Mouse (Mus musculus) small intestine, adult 2 months (tissue): ENCODE measurements around the gene Gm20388. TPM values are rescaled to one million over a fixed set of nuclear protein-coding genes. Genes with fewer than 3 reads are reported as not detected.

Source experiments
- H3K27ac ChIP-seq: fragments of 200-500 bp; 2 replicates; pipeline ENCODE4 v1.5.1; 2012; ENCODE audit warnings: low read depth, low read length, control low read depth, inconsistent platforms; ENCODE audit not compliant: insufficient read depth
- H3K27me3 ChIP-seq: fragments of 200-500 bp; 2 replicates; pipeline ENCODE4 v1.6.1; 2012; ENCODE audit warnings: mild to moderate bottlenecking, moderate library complexity, low read length, inconsistent platforms; ENCODE audit not compliant: control insufficient read depth, insufficient read depth
- H3K36me3 ChIP-seq: fragments of 200-500 bp; 2 replicates; pipeline ENCODE4 v1.6.1; 2012; ENCODE audit warnings: mild to moderate bottlenecking, low read length, control low read depth, inconsistent platforms; ENCODE audit not compliant: control insufficient read depth, insufficient read depth
- H3K4me1 ChIP-seq: fragments of 200-500 bp; 2 replicates; pipeline ENCODE4 v1.6.1; 2012; ENCODE audit warnings: low read length, inconsistent platforms, mixed read lengths; ENCODE audit not compliant: control insufficient read depth, insufficient read depth, insufficient read length
- H3K4me3 ChIP-seq: fragments of 200-500 bp; 2 replicates; pipeline ENCODE4 v1.5.1; 2012; ENCODE audit warnings: low read depth, mild to moderate bottlenecking, control low read depth, inconsistent platforms, low read length, moderate library complexity
- CTCF ChIP-seq: fragments of 200-500 bp; IDR thresholded peaks from 2 replicates; pipeline ENCODE4 v1.5.1; 2012; ENCODE audit warnings: low read depth, mild to moderate bottlenecking, control low read depth, inconsistent platforms, low read length, moderate library complexity, mixed read lengths; ENCODE audit not compliant: insufficient replicate concordance, insufficient read length; ENCODE audit errors: extremely low read depth
- POLR2A ChIP-seq: fragments of 200-500 bp; IDR thresholded peaks from 2 replicates; pipeline ENCODE4 v1.6.1; 2012; ENCODE audit warnings: low read depth, mild to moderate bottlenecking, control low read depth, inconsistent platforms, low read length, moderate library complexity
- WGBS: fragments of 180-500 bp; shearing (Covaris S2); methylation state at CpG from one replicate; pipeline ENCODE4 v1.1.7; 2018; 5-methylcytosine and 5-hydroxymethylcytosine counted together
- polyA plus RNA-seq: library from polyadenylated mRNA; depleted of rRNA; stranded (reverse); fragments of >200 nt; gene quantifications from 2 replicates; pipeline ENCODE4 v1.2.3, GENCODE M21; 2012

Gm20388 gene
- polyA plus RNA-seq, 1 experiment: 37.3 TPM

- 72% methylated on average over 2 of the region's 2 CpGs for WGBS
- Histone ChIP-seq H3K4me1 (peaks cover 9% of the 10 kb centered on the region), H3K27ac (no peak overlapping the region), H3K36me3 (no peaks in the 10 kb centered on the region), H3K27me3 (peaks cover 24% of the 10 kb centered on the region), H3K4me3 (no peak overlapping the region)
- TF ChIP-seq POLR2A: no peak
- TF ChIP-seq CTCF: no peak
These were observed 3977.3 kb downstream of the Gm20388 start for GRCm38 (mm10) chr8:123887956-123888355.

- Histone ChIP-seq H3K4me3 (no peak overlapping the region), H3K27ac (no peak overlapping the region), H3K36me3 (no peaks in the 10 kb centered on the region), H3K27me3 (peaks cover 27% of the 10 kb centered on the region), H3K4me1 (peaks cover 13% of the 10 kb centered on the region)
- TF ChIP-seq POLR2A: no peak
- TF ChIP-seq CTCF: no peak
- 65% methylated on average over 4 of the region's 4 CpGs for WGBS
These were observed 3979.2 kb downstream of the Gm20388 start for GRCm38 (mm10) chr8:123889797-123890196.

- H3K36me3 ChIP-seq: no peaks in the 10 kb centered on the region
- H3K27ac ChIP-seq: no peak overlapping the region
- TF ChIP-seq CTCF: no peak
- peaks cover 24% of the 10 kb centered on the region for H3K27me3 ChIP-seq
- peaks cover 25% of the 10 kb centered on the region for H3K4me1 ChIP-seq
- H3K4me3 ChIP-seq: no peak overlapping the region
- WGBS: 2% methylated on average over 11 of the region's 11 CpGs
These were observed 3980.6 kb downstream of the Gm20388 start for GRCm38 (mm10) chr8:123891271-123891670.

- 4% methylated on average over 49 of the region's 49 CpGs for WGBS
- peak overlapping the region; percentile 20 for H3K4me3 ChIP-seq
- H3K27me3 ChIP-seq: peaks cover 24% of the 10 kb centered on the region
- H3K27ac ChIP-seq: no peak overlapping the region
- H3K4me1 ChIP-seq: peaks cover 26% of the 10 kb centered on the region
- TF ChIP-seq CTCF (no peak), POLR2A (no peak)
- H3K36me3 ChIP-seq: no peaks in the 10 kb centered on the region
These were observed 3981.4 kb downstream of the Gm20388 start for GRCm38 (mm10) chr8:123891883-123892585.

GRCm38 (mm10) chr8:123892586-123893155 is 3982.0 kb downstream of the Gm20388 start:
- no peak overlapping the region for H3K4me3 ChIP-seq
- no peak overlapping the region for H3K27ac ChIP-seq
- peaks cover 24% of the 10 kb centered on the region for H3K27me3 ChIP-seq
- peaks cover 26% of the 10 kb centered on the region for H3K4me1 ChIP-seq
- TF ChIP-seq POLR2A (no peak), CTCF (no peak)
- H3K36me3 ChIP-seq: no peaks in the 10 kb centered on the region
- 23% methylated on average over 30 of the region's 30 CpGs for WGBS

- 89% methylated on average over 11 of the region's 11 CpGs for WGBS
- H3K27me3 ChIP-seq: peaks cover 24% of the 10 kb centered on the region
These were observed 3982.8 kb downstream of the Gm20388 start for GRCm38 (mm10) chr8:123893413-123893812.

GRCm38 (mm10) chr8:123894502-123895097 is 3984.0 kb downstream of the Gm20388 start, which contains the start of gene Acta1:
Gene Acta1, minus strand, starts transcription at chr8:123894751.
- Histone ChIP-seq H3K4me3 (peak within 1 kb of the TSS; percentile 42), H3K4me1 (peaks cover 26% of the 10 kb centered on the region), H3K27ac (no peak within 1 kb of the TSS), H3K36me3 (no peaks in the 10 kb centered on the region), H3K27me3 (peaks cover 24% of the 10 kb centered on the region)
- 7% methylated on average over 15 of the region's 15 CpGs for WGBS
- no peak for TF ChIP-seq CTCF
- TF ChIP-seq POLR2A: no peak

More at GRCm38 (mm10) chr8:123893413-123893812, 3982.8 kb downstream of the Gm20388 start:
- no peak overlapping the region for H3K4me3 ChIP-seq
- H3K4me1 ChIP-seq: peaks cover 26% of the 10 kb centered on the region
- TF ChIP-seq POLR2A (no peak), CTCF (no peak)
- no peak overlapping the region for H3K27ac ChIP-seq
- no peaks in the 10 kb centered on the region for H3K36me3 ChIP-seq
